Mouse (Mus musculus): ENCODE measurements around the gene Ftl1. TPM values are rescaled to one million over a fixed set of nuclear protein-coding genes. Genes with fewer than 3 reads are reported as not detected.
"Not testable (repeated sequence)": the region's sequence is repeated elsewhere in the genome, so short reads cannot be mapped to it uniquely, and the experiment has no call there.

Gene Ftl1
- 1,107 and 1,211 TPM in 2 replicates for total RNA-seq (2014; rRNA removed; ENCODE audit: low replicate concordance)
- polyA plus RNA-seq (2015; fragmentation: Nextera tagmentation; extraction: Ambion mirVana) = 2,163 and 2,221 TPM in 2 replicates

DNA sequence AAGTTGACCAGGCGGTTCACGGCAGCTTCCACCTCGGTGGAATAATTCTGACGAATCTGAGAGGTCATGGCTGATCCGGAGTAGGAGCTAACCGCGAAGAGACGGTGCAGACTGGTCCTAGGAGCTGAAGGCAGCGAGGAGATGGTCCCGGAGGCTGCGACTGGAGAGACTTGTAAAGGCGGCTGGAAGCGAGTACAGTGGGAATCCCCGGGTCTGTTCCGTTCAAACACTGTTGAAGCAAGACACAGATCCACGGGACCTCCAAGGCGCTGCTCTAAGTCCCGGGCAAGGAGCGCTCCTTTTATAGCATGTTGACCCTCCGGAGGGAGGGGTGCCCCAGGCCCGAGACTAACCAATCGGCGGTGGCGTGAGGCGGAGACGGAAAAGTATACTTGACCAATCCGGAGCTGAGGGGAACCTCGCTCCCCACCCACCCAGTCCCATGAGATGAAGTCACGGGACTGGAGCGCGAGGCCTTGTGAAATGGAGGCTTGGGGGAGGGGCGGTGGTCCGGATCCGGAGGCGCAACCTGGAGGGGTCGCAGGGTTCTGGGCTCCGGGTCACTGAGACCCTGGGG is at the start of gene Ftl1:
Ftl1 (minus strand) TSS at position 321 of the 577 bp plus-strand sequence.
- peaks cover 50% of the 10 kb centered on the region for H3K36me3 ChIP-seq (replicated peaks; ENCODE audit: control insufficient read depth, insufficient read depth, low read length)
- H3K4me1 ChIP-seq (ENCODE audit: control insufficient read depth, insufficient read depth) = peaks cover 21% of the 10 kb centered on the region
- peak; percentile 94 for ATAC-seq (ENCODE audit: insufficient read depth, low read depth)
- peak within 1 kb of the TSS; percentile 74 for H3K4me3 ChIP-seq (ENCODE audit: low read depth, low read length)
- 0% methylated on average over 23 of the region's 37 CpGs for WGBS
- peak within 1 kb of the TSS; percentile 88 for H3K9ac ChIP-seq (replicated peaks; ENCODE audit: low read depth, low read length)
- H3K4me2 ChIP-seq (ENCODE audit: low read depth, low read length) = peak within 1 kb of the TSS; percentile 81
- peak; percentile 99 for DNase-seq (ENCODE audit: low spot score)
- not testable (repeated sequence) for H3K9me3 ChIP-seq (replicated peaks; ENCODE audit: control insufficient read depth, low read length); H3K27me3 ChIP-seq (ENCODE audit: control insufficient read depth, insufficient read depth, low read length)
- TF ChIP-seq EP300 (IDR thresholded peaks at IDR 0.05; ENCODE audit: low read depth) = peak; percentile 96
- H3K27ac ChIP-seq (ENCODE audit: low read depth) = peak within 1 kb of the TSS; percentile 88

DNA sequence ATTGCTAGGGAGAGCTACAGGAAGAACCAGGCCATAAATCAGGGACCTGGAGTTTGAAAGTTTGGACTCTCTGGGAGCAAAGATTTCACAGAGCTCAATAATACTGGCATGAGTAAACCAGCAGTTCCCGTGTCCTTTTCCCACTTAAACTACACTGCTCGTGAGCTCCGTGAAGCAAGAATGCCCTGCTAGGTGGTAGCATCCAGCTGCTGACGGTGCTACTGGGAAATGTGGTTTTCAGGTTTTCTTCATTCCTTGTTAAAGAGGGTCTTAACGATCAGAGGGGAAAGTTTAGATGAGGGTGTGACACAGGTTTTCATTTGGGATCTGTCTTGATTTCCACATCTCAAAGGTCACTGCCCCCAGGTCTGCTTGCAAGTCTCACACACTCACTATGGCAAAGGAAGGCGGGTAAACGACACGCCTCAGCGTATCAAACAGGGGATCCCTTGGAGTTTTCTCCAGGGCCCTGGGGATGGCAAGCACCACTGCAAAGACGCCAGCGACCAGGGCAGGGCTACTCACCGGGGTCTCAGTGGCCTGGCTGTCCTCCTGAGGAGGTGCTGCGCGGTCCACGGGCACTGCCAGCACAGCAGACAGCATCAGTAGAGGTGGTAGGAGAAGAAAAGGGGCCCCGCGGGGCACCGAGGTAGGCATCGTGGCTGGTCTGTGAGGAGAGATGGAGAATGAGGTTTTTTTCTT is 49.6 kb upstream of the Ftl1 start:
- H3K27ac ChIP-seq (ENCODE audit: low read depth) = peak overlapping the region; percentile 86
- DNase-seq (ENCODE audit: low spot score) (no peak), ATAC-seq (ENCODE audit: insufficient read depth, low read depth) (no peak)
- H3K4me3 ChIP-seq (ENCODE audit: low read depth, low read length) = peak overlapping the region; percentile 92
- H3K36me3 ChIP-seq (replicated peaks; ENCODE audit: control insufficient read depth, insufficient read depth, low read length) = peaks cover 29% of the 10 kb centered on the region
- no peaks in the 10 kb centered on the region for H3K27me3 ChIP-seq (ENCODE audit: control insufficient read depth, insufficient read depth, low read length)
- WGBS = 31% methylated on average over 19 of the region's 19 CpGs
- H3K9ac ChIP-seq (replicated peaks; ENCODE audit: low read depth, low read length) = peak overlapping the region; percentile 84
- H3K9me3 ChIP-seq (replicated peaks; ENCODE audit: control insufficient read depth, low read length) = no peaks in the 10 kb centered on the region
- TF ChIP-seq EP300 (IDR thresholded peaks at IDR 0.05; ENCODE audit: low read depth) = no peak
- no peak for TF ChIP-seq CTCF (IDR thresholded peaks at IDR 0.05; ENCODE audit: low read depth)
- H3K4me2 ChIP-seq (ENCODE audit: low read depth, low read length) = peak overlapping the region; percentile 85
- peaks cover 13% of the 10 kb centered on the region for H3K4me1 ChIP-seq (ENCODE audit: control insufficient read depth, insufficient read depth)

DNA sequence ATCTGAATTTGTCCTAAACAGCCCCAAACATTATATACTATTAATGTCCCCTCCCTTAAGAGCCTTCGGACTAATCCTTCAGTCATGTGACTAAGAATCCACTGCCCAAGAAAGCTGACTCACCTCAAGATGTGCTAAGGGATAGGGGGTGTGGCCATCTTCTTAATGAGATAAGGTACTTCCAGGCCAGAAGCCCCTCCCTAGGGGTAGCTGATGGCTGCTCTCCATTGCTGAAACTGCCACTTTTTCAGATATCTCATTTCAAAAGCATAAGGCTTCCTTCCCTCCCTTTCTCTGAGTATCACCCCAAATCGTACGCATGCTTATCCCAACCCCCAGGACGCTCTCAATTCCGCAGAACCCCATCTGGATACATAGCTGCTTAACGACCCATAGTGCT is 48.9 kb upstream of the Ftl1 start:
- DNase-seq (ENCODE audit: low spot score) (no peak), ATAC-seq (ENCODE audit: insufficient read depth, low read depth) (no peak)
- no peak overlapping the region for H3K27ac ChIP-seq (ENCODE audit: low read depth)
- peaks cover 29% of the 10 kb centered on the region for H3K36me3 ChIP-seq (replicated peaks; ENCODE audit: control insufficient read depth, insufficient read depth, low read length)
- H3K4me3 ChIP-seq (ENCODE audit: low read depth, low read length) = no peak overlapping the region
- H3K4me1 ChIP-seq (ENCODE audit: control insufficient read depth, insufficient read depth) = peaks cover 13% of the 10 kb centered on the region
- 86% methylated on average over 6 of the region's 6 CpGs for WGBS
- H3K9ac ChIP-seq (replicated peaks; ENCODE audit: low read depth, low read length) = peak overlapping the region; percentile 84; the same call in 1 of the 2 replicates
- no peaks in the 10 kb centered on the region for H3K9me3 ChIP-seq (replicated peaks; ENCODE audit: control insufficient read depth, low read length)
- no peaks in the 10 kb centered on the region for H3K27me3 ChIP-seq (ENCODE audit: control insufficient read depth, insufficient read depth, low read length)
- TF ChIP-seq EP300 (IDR thresholded peaks at IDR 0.05; ENCODE audit: low read depth) (no peak), CTCF (IDR thresholded peaks at IDR 0.05; ENCODE audit: low read depth) (no peak)
- H3K4me2 ChIP-seq (ENCODE audit: low read depth, low read length) = peak overlapping the region; percentile 85

DNA sequence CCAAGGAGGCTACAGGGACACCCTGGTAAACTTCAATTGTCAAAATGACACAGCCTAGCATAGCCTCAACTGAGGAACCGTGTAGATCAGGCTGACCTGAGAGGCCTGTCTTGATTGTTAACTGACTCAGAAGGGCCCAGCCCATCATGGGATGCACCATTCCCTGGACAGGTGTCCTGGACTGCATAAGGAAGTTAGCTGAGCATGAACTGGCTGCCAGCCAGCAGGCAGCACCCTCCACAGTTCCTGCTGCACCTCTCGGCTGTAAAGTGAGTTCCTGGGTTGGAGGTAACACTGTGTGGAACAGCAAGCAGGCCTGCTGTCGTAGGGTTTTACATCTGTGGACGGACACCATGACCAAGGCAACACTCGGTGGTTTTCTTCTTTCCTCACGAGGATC is 47.9 kb upstream of the Ftl1 start:
- TF ChIP-seq CTCF (IDR thresholded peaks at IDR 0.05; ENCODE audit: low read depth) (no peak), EP300 (IDR thresholded peaks at IDR 0.05; ENCODE audit: low read depth) (no peak)
- ATAC-seq (ENCODE audit: insufficient read depth, low read depth) (no peak), DNase-seq (ENCODE audit: low spot score) (no peak)
- Histone ChIP-seq H3K9me3 (replicated peaks; ENCODE audit: control insufficient read depth, low read length) (no peaks in the 10 kb centered on the region), H3K27me3 (ENCODE audit: control insufficient read depth, insufficient read depth, low read length) (no peaks in the 10 kb centered on the region), H3K9ac (replicated peaks; ENCODE audit: low read depth, low read length) (no peak overlapping the region), H3K4me3 (ENCODE audit: low read depth, low read length) (no peak overlapping the region), H3K4me2 (ENCODE audit: low read depth, low read length) (no peak overlapping the region), H3K4me1 (ENCODE audit: control insufficient read depth, insufficient read depth) (peaks cover 13% of the 10 kb centered on the region), H3K36me3 (replicated peaks; ENCODE audit: control insufficient read depth, insufficient read depth, low read length) (peaks cover 35% of the 10 kb centered on the region), H3K27ac (ENCODE audit: low read depth) (no peak overlapping the region)
- 84% methylated on average over 6 of the region's 6 CpGs for WGBS

DNA sequence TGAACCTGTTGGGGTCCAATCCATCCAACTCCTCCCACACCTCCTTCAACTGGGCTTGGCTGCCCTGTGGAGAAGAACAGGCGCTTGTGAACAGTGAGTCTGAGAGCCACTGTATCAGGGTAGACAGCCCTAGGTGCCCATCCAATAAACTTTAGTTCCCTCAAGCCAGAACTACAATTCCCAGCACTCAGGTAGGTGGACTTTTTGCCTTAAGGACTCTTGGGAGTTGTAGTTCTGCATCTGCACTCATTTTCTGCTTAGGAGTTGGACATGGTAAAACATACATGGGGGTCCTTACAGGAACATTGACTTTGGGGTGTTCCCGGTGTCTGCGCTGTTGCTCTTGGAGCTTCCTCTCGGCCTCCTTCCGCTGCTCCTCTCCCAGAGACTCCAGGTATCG is 38.7 kb upstream of the Ftl1 start:
- no peak overlapping the region for H3K9ac ChIP-seq (replicated peaks; ENCODE audit: low read depth, low read length)
- TF ChIP-seq CTCF (IDR thresholded peaks at IDR 0.05; ENCODE audit: low read depth) (no peak), EP300 (IDR thresholded peaks at IDR 0.05; ENCODE audit: low read depth) (no peak)
- no peak for DNase-seq (ENCODE audit: low spot score)
- no peak overlapping the region for H3K27ac ChIP-seq (ENCODE audit: low read depth)
- no peak for ATAC-seq (ENCODE audit: insufficient read depth, low read depth)
- no peaks in the 10 kb centered on the region for H3K27me3 ChIP-seq (ENCODE audit: control insufficient read depth, insufficient read depth, low read length)
- H3K4me1 ChIP-seq (ENCODE audit: control insufficient read depth, insufficient read depth) = no peaks in the 10 kb centered on the region
- H3K36me3 ChIP-seq (replicated peaks; ENCODE audit: control insufficient read depth, insufficient read depth, low read length) = peaks cover 78% of the 10 kb centered on the region
- H3K9me3 ChIP-seq (replicated peaks; ENCODE audit: control insufficient read depth, low read length) = no peaks in the 10 kb centered on the region
- no peak overlapping the region for H3K4me2 ChIP-seq (ENCODE audit: low read depth, low read length)
- H3K4me3 ChIP-seq (ENCODE audit: low read depth, low read length) = no peak overlapping the region
- WGBS = 98% methylated on average over 6 of the region's 6 CpGs
